Mouse (Mus musculus) layer of hippocampus, postnatal 10 days (tissue): ENCODE results near the gene Col3a1. TPM values are rescaled to one million over a fixed set of nuclear protein-coding genes. Genes with fewer than 3 reads are reported as not detected.

ENCODE experiments used
- DNase-seq, 2 experiments: peaks; one replicate each; pipeline ENCODE4 v3.0.0; 2021; ENCODE audit warnings: low spot score in 2 of 2
- microRNA-seq, 2 experiments: library from miRNA; unstranded; fragments of <30 nt; microRNA quantifications; one replicate each; pipeline ENCODE4 v1.2.0; 2021
- total RNA-seq, 2 experiments: library from RNA; stranded (reverse); gene quantifications; 2 replicates each; pipeline ENCODE4 v1.2.3; 2021

The Col3a1 gene
- total RNA-seq, 2 experiments from 2014 or later: 50.9 to 52.7 TPM

DNA sequence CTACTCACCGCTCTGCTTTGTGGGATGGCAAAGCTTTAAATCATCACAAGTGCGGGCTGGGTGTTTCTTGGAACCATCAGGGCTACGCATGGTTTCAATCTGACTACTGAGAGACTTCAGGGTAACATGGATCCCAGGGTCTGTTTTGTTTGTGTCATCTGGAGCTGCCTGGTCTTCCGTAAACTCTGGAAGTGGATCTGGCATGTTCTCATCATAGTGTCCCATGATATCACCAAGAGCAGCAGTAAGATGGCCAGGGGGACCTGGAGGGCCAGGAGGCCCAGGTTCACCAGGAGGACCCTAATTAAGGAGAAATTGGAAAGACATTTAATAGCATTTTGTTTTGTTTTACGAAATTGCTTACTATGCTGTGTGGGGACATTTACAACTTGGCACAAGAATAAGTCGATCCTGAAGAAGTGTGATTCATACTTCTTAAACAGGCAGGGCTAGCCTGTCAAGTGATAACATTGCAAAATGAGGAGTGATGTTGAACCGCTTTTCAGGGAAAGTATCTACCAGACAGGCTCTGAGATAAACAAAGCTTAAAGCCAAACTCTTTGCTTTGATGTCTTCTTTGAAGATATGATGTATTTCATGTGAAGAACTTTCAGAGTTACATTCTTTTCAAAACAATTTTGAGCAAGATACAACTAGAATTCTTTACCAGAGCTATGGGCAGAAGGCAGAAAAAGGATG lies 68.8 kb downstream of the Col3a1 start:
- DNase-seq: no peak

DNA sequence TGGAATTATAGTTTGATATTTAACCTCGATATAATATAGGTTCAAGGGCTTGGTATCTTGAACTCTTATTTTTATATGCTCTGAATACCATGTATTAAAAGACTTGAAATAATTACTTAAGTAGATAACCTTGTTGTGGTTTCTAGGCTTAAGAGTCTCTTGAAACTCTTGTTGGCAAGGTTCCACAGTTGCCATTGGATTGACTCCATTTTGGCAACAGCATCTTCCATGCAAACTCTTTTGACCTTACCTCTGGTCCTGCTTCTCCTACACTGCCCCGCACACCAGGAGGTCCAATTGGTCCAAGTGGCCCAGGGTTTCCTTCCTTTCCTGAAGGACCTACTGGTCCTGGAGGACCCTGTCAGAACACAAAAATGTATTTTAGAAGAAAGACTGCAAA lies 70.5 kb downstream of the Col3a1 start:
- DNase-seq: no peak

Small RNA genes within 50 kb of the gene (microRNA-seq; reads per million reads assigned to microRNA genes)
- 0 to 0.20 reads per million in 2 experiments for gene Gm47302

Other genes with a start within 250 kb of the Col3a1 start
- 10 to 100 TPM; 13.5 to 13.6 TPM for gene Col5a2, start 191.7 kb downstream of the Col3a1 start, total RNA-seq